Mouse (Mus musculus) brain, adult 10 weeks (tissue): ENCODE data around the gene Actl7a. TPM values are rescaled to one million over a fixed set of nuclear protein-coding genes. Genes with fewer than 3 reads are reported as not detected.

Source experiments
- polyA plus RNA-seq: library from polyadenylated mRNA; stranded (reverse); fragments of 350-450 nt; fragmentation: Illumina TruSeq; extraction: RNeasy Lipid Tissue Mini Kit (QIAGEN cat#74804); gene quantifications from one replicate; pipeline ENCODE4 v1.2.3, GENCODE M21; 2015; ENCODE audit warnings: low read depth, low replicate concordance

The Actl7a gene
- not detected for polyA plus RNA-seq

DNA sequence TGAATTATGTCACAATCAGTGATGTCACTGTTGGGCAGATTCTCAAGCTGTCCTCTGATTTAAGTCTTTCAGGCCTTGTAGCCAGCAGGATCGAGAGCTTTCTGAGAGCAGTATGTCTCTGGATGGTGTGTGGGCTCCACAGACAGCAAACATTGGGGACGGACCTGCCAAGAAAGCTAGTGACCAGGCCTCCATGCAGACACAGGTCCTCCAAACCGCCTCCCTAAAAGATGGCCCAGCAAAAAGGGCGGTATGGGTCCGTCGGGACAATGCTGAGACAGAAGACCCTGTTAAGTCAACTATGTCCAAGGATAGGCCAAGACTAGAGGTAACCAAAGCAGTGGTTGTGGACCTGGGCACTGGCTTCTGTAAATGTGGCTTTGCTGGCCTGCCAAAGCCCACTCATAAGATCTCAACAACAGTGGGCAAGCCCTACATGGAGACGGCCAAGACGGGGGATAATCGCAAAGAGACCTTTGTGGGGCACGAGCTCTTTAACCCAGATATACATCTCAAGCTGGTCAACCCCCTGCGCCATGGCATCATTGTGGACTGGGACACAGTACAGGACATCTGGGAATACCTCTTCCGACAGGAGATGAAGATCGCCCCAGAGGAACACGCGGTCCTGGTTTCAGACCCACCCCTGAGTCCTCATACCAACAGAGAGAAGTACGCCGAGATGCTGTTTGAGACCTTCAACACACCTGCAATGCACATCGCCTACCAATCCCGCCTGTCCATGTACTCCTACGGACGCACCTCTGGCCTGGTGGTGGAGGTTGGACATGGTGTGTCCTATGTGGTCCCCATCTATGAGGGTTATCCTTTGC lies at the start of gene Actl7a:
Actl7a (plus strand) TSS at position 51 of the 833 bp plus-strand sequence.

DNA sequence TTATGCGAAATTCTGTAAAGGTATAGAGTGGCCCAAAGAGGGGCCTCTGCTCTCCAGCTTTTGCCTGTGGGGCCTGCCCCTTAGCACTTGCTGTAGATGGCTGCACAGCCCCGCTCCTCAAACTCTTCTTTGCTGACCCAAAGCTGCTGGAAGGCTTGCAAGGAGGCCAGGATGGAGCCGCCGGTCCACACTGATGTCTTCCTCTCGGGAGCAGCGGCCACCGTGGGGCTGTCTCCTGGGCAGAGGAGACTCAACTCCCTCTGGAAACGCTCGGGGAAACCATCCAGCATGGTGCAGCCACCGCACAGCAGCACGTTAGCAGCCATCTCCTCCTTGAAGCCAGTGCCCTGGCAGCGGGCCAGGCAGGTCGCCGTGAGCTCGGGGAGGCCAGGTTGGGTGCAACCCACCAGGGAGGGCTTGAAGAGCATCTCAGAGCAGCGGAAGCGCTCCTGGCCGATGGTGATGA lies 3.2 kb upstream of the Actl7a start, which contains the start of gene Gm26657:
Gm26657 (plus strand) TSS at position 51 of the 466 bp plus-strand sequence.

DNA sequence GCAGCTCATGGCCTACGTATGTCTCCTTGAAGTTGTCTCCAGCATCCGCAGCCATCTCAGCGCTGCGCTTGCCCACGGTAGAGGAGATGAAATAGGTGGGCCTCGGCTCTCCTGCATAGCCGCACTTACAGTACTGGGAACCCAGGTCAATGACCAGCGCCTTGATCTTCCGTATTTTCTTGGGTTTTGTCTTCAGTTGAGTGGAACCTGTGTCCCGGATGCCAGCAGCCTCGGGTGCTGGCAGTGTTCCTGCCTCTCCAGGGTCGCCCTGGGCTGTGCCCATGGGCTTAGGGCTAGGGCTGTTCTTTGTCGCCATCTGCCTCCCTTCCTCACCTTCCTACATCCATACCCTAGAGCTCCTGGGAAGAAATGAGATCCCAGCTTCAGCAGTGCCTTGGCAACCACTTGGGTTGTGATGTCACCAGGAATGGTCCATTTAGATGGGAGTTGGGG lies 2.1 kb upstream of the Actl7a start, which contains the start of gene Actl7b:
Actl7b (minus strand) TSS at position 403 of the 453 bp plus-strand sequence.

Other genes starting within 250 kb of the Actl7a start
- not detected for gene Gm26657, start 3.3 kb upstream of the Actl7a start, polyA plus RNA-seq
- not detected for gene Actl7b, start 2.0 kb upstream of the Actl7a start, polyA plus RNA-seq
- 62.1 TPM for gene Elp1, start 58.9 kb downstream of the Actl7a start, polyA plus RNA-seq
- 13.4 TPM for gene Fam206a, start 58.9 kb downstream of the Actl7a start, polyA plus RNA-seq
- 19.0 TPM for gene Ctnnal1, start 121.8 kb downstream of the Actl7a start, polyA plus RNA-seq
- 15.0 TPM for gene Tmem245, start 204.0 kb downstream of the Actl7a start, polyA plus RNA-seq
- gene Frrs1l, start 247.0 kb downstream of the Actl7a start, polyA plus RNA-seq: 130 TPM